Mouse (Mus musculus) forebrain, embryonic 12.5 days (tissue): ENCODE data around the gene Msh5. TPM values are rescaled to one million over a fixed set of nuclear protein-coding genes. Genes with fewer than 3 reads are reported as not detected.

ENCODE experiments used
- ATAC-seq: fragments of 200-750 bp; cut with Nextera tagmentation; 2 replicates; pipeline ENCODE4 v1.8.0; 2017; ENCODE audit warnings: moderate TSS enrichment; ENCODE audit not compliant: low FRiP score
- H3K27ac ChIP-seq: fragments of 300-500 bp; sonication (generic); 2 replicates; pipeline ENCODE4 v1.5.1; 2016; ENCODE audit warnings: mild to moderate bottlenecking
- H3K27me3 ChIP-seq: fragments of 300-500 bp; sonication (generic); 2 replicates; pipeline ENCODE4 v1.6.1; 2016; ENCODE audit warnings: mild to moderate bottlenecking
- H3K36me3 ChIP-seq: fragments of 300-500 bp; sonication (generic); replicated peaks from 2 replicates; pipeline ENCODE4 v1.6.1; 2016; ENCODE audit warnings: mild to moderate bottlenecking
- H3K4me1 ChIP-seq: fragments of 300-500 bp; sonication (generic); 2 replicates; pipeline ENCODE4 v1.6.1; 2016
- H3K4me2 ChIP-seq: fragments of 300-500 bp; sonication (generic); 2 replicates; pipeline ENCODE4 v1.6.1; 2016; ENCODE audit warnings: mild to moderate bottlenecking, moderate library complexity
- H3K4me3 ChIP-seq: fragments of 300-500 bp; sonication (generic); replicated peaks from 2 replicates; pipeline ENCODE4 v1.5.1; 2016; ENCODE audit warnings: mild to moderate bottlenecking
- H3K9ac ChIP-seq: fragments of 300-500 bp; sonication (generic); 2 replicates; pipeline ENCODE4 v1.6.1; 2016; ENCODE audit warnings: mild to moderate bottlenecking
- H3K9me3 ChIP-seq: fragments of 300-500 bp; sonication (generic); 2 replicates; pipeline ENCODE4 v1.6.1; 2016
- WGBS: fragments of 180-500 bp; shearing (Covaris S2); methylation state at CpG from one replicate; pipeline ENCODE4 v1.1.7; 2016; 5-methylcytosine and 5-hydroxymethylcytosine counted together
- polyA plus RNA-seq: library from polyadenylated mRNA; unstranded; fragments of >200 nt; fragmentation: Nextera tagmentation; extraction: Ambion mirVana; gene quantifications from 2 replicates; pipeline ENCODE4 v1.2.1, GENCODE M21; 2016

The Msh5 gene
- polyA plus RNA-seq, 1 experiment from 2014 or later = 5.3 TPM

GRCm38 (mm10) chr17:34981690-34982180 is 64.8 kb downstream of the Msh5 start, which contains the start of gene Lsm2:
TSS of gene Lsm2 (plus strand) at chr17:34981862.
- ATAC-seq = peak; percentile 94
- peak within 1 kb of the TSS; percentile 90 for H3K9ac ChIP-seq
- H3K4me2 ChIP-seq = peak within 1 kb of the TSS; percentile 88
- peaks cover 28% of the 10 kb centered on the region for H3K4me1 ChIP-seq
- H3K36me3 ChIP-seq = peaks cover 21% of the 10 kb centered on the region
- H3K27me3 ChIP-seq = no peaks in the 10 kb centered on the region
- under 1% methylated on average over 58 of the region's 58 CpGs for WGBS
- peak within 1 kb of the TSS; percentile 98 for H3K27ac ChIP-seq
- peak within 1 kb of the TSS; percentile 90 for H3K4me3 ChIP-seq
- no peaks in the 10 kb centered on the region for H3K9me3 ChIP-seq

GRCm38 (mm10) chr17:34980655-34981054 is 65.9 kb downstream of the Msh5 start:
- peak overlapping the region; percentile 90 for H3K4me3 ChIP-seq
- no peaks in the 10 kb centered on the region for H3K9me3 ChIP-seq
- peak overlapping the region; percentile 90 for H3K9ac ChIP-seq
- no peak for ATAC-seq
- H3K4me2 ChIP-seq = peak overlapping the region; percentile 88
- peaks cover 10% of the 10 kb centered on the region for H3K36me3 ChIP-seq
- H3K27me3 ChIP-seq = no peaks in the 10 kb centered on the region
- 21% methylated on average over 2 of the region's 2 CpGs for WGBS
- peaks cover 28% of the 10 kb centered on the region for H3K4me1 ChIP-seq
- 0 out of 2 replicates have a peak overlapping the region, but pooled peaks have one; percentile 38 for H3K27ac ChIP-seq

GRCm38 (mm10) chr17:34979631-34980030 is 66.9 kb downstream of the Msh5 start:
- H3K27ac ChIP-seq = no peak overlapping the region
- no peak overlapping the region for H3K4me3 ChIP-seq
- 89% methylated on average over 4 of the region's 4 CpGs for WGBS
- peaks cover 28% of the 10 kb centered on the region for H3K4me1 ChIP-seq
- no peak overlapping the region for H3K4me2 ChIP-seq
- ATAC-seq = no peak
- no peaks in the 10 kb centered on the region for H3K27me3 ChIP-seq
- H3K9ac ChIP-seq = no peak overlapping the region
- no peaks in the 10 kb centered on the region for H3K9me3 ChIP-seq
- H3K36me3 ChIP-seq = 0 out of 2 replicates have a peak, but pooled peaks cover under 1% of the 10 kb centered on the region

Other genes starting within 250 kb of the Msh5 start
- not detected in 2 replicates for gene Cyp21a1, start 242.2 kb downstream of the Msh5 start, polyA plus RNA-seq
- gene Stk19, start 209.8 kb downstream of the Msh5 start, polyA plus RNA-seq = 28.6 and 32.7 TPM in 2 replicates
- gene Dxo, start 209.7 kb downstream of the Msh5 start, polyA plus RNA-seq = 72.9 and 77.6 TPM in 2 replicates
- gene Skiv2l, start 196.5 kb downstream of the Msh5 start, polyA plus RNA-seq = 61.8 and 64.8 TPM in 2 replicates
- gene Nelfe, start 196.4 kb downstream of the Msh5 start, polyA plus RNA-seq = 124 and 133 TPM in 2 replicates
- gene Cfb, start 184.2 kb downstream of the Msh5 start, polyA plus RNA-seq = 2.9 and 3.6 TPM in 2 replicates
- 9.2 and 10.4 TPM in 2 replicates for gene Zbtb12, start 167.3 kb downstream of the Msh5 start, polyA plus RNA-seq
- gene Gm20547, start 164.7 kb downstream of the Msh5 start, polyA plus RNA-seq = not detected in 2 replicates
- 1.3 and 1.6 TPM in 2 replicates for gene C2, start 148.5 kb downstream of the Msh5 start, polyA plus RNA-seq
- 111 and 114 TPM in 2 replicates for gene Ehmt2, start 148.3 kb downstream of the Msh5 start, polyA plus RNA-seq
- gene Slc44a4, start 132.3 kb downstream of the Msh5 start, polyA plus RNA-seq = not detected in 2 replicates
- gene Neu1, start 115.5 kb downstream of the Msh5 start, polyA plus RNA-seq = 16.2 and 16.9 TPM in 2 replicates
- gene Hspa1b, start 87.5 kb downstream of the Msh5 start, polyA plus RNA-seq = 0.11 and 0.21 TPM in 2 replicates
- gene Gm20481, start 76.8 kb downstream of the Msh5 start, polyA plus RNA-seq = not detected in 2 replicates
- gene Hspa1a, start 74.6 kb downstream of the Msh5 start, polyA plus RNA-seq = 2.0 and 2.3 TPM in 2 replicates
- 1.2 and 1.3 TPM in 2 replicates for gene Hspa1l, start 74.0 kb downstream of the Msh5 start, polyA plus RNA-seq
- 226 and 238 TPM in 2 replicates for gene Lsm2, start 64.9 kb downstream of the Msh5 start, polyA plus RNA-seq
- gene Vars, start 45.8 kb downstream of the Msh5 start, polyA plus RNA-seq = 158 and 159 TPM in 2 replicates
- 0.17 and 0.27 TPM in 2 replicates for gene Vwa7, start 30.2 kb downstream of the Msh5 start, polyA plus RNA-seq
- gene Sapcd1, start 18.7 kb downstream of the Msh5 start, polyA plus RNA-seq = 7.4 and 7.7 TPM in 2 replicates
- 152 and 155 TPM in 2 replicates for gene Clic1, start 3.2 kb upstream of the Msh5 start, polyA plus RNA-seq
- gene Ddah2, start 12.3 kb upstream of the Msh5 start, polyA plus RNA-seq = 513 and 534 TPM in 2 replicates
- not detected in 2 replicates for gene Ly6g6c, start 18.6 kb upstream of the Msh5 start, polyA plus RNA-seq
- gene Mpig6b, start 19.4 kb upstream of the Msh5 start, polyA plus RNA-seq = 0.40 and 0.54 TPM in 2 replicates
- gene Ly6g6e, start 30.2 kb upstream of the Msh5 start, polyA plus RNA-seq = 0.28 and 0.50 TPM in 2 replicates
- gene Ly6g6d, start 31.3 kb upstream of the Msh5 start, polyA plus RNA-seq = 0.29 and 1.6 TPM in 2 replicates
- gene Ly6g6f, start 38.9 kb upstream of the Msh5 start, polyA plus RNA-seq = 0.17 and 0.18 TPM in 2 replicates
- 59.2 and 70.7 TPM in 2 replicates for gene Abhd16a, start 42.5 kb upstream of the Msh5 start, polyA plus RNA-seq
- gene Ly6g5c, start 61.5 kb upstream of the Msh5 start, polyA plus RNA-seq = not detected in 2 replicates
- gene Ly6g5b, start 68.7 kb upstream of the Msh5 start, polyA plus RNA-seq = 0.96 and 1.5 TPM in 2 replicates
- gene Gpank1, start 74.7 kb upstream of the Msh5 start, polyA plus RNA-seq = 27.4 and 28.1 TPM in 2 replicates
- 283 and 284 TPM in 2 replicates for gene Csnk2b, start 75.3 kb upstream of the Msh5 start, polyA plus RNA-seq
- 5.3 and 7.2 TPM in 2 replicates for gene D17H6S53E, start 79.6 kb upstream of the Msh5 start, polyA plus RNA-seq
- 0.46 and 0.63 TPM in 2 replicates for gene Apom, start 85.3 kb upstream of the Msh5 start, polyA plus RNA-seq
- 88.9 and 97.8 TPM in 2 replicates for gene Bag6, start 88.4 kb upstream of the Msh5 start, polyA plus RNA-seq
- gene Prrc2a, start 118.2 kb upstream of the Msh5 start, polyA plus RNA-seq = 221 and 231 TPM in 2 replicates
- gene Aif1, start 129.3 kb upstream of the Msh5 start, polyA plus RNA-seq = 4.3 and 4.9 TPM in 2 replicates
- gene Lst1, start 141.7 kb upstream of the Msh5 start, polyA plus RNA-seq = 4.0 and 4.8 TPM in 2 replicates
- gene Ltb, start 147.7 kb upstream of the Msh5 start, polyA plus RNA-seq = not detected in 2 replicates
- not detected in 2 replicates for gene Tnf, start 155.3 kb upstream of the Msh5 start, polyA plus RNA-seq
- not detected in 2 replicates for gene Lta, start 158.6 kb upstream of the Msh5 start, polyA plus RNA-seq
- gene Gm16181, start 174.1 kb upstream of the Msh5 start, polyA plus RNA-seq = 0.41 TPM in 2 replicates
- gene Atp6v1g2, start 186.9 kb upstream of the Msh5 start, polyA plus RNA-seq = 16.2 and 17.3 TPM in 2 replicates
- 11.0 and 12.9 TPM in 2 replicates for gene Nfkbil1, start 189.0 kb upstream of the Msh5 start, polyA plus RNA-seq
- 614 and 623 TPM in 2 replicates for gene Ddx39b, start 195.0 kb upstream of the Msh5 start, polyA plus RNA-seq
- 37.2 and 39.2 TPM in 2 replicates for gene H2-D1, start 216.0 kb upstream of the Msh5 start, polyA plus RNA-seq